Mouse (Mus musculus) bone marrow, adult 2 months (tissue): ENCODE results near the gene Prr3. TPM values are rescaled to one million over a fixed set of nuclear protein-coding genes. Genes with fewer than 3 reads are reported as not detected.
"Not testable (repeated sequence)": the region's sequence is repeated elsewhere in the genome, so short reads cannot be mapped to it uniquely, and the experiment has no call there.

Experiments used
- H3K27ac ChIP-seq: fragments of 200-500 bp; 2 replicates; pipeline ENCODE4 v1.5.1; 2012; ENCODE audit warnings: low read depth, mild to moderate bottlenecking, control low read depth, inconsistent platforms, low read length; ENCODE audit not compliant: control insufficient read depth, poor library complexity, insufficient read depth
- H3K4me1 ChIP-seq: fragments of 200-500 bp; 2 replicates; pipeline ENCODE4 v1.6.1; 2011; ENCODE audit warnings: low read length; ENCODE audit not compliant: control insufficient read depth, insufficient read depth
- H3K4me3 ChIP-seq: fragments of 200-500 bp; replicated peaks from 2 replicates; pipeline ENCODE3; 2011; ENCODE audit warnings: mild to moderate bottlenecking, low read depth, low read length, control low read depth; ENCODE audit not compliant: control insufficient read depth
- CTCF ChIP-seq: fragments of 200-500 bp; IDR thresholded peaks from 2 replicates; pipeline ENCODE4 v1.5.1; 2011; ENCODE audit warnings: low read length, control low read depth; ENCODE audit not compliant: control insufficient read depth, insufficient read depth
- POLR2A ChIP-seq: fragments of 200-500 bp; IDR thresholded peaks from 2 replicates; pipeline ENCODE4 v1.6.1; 2011; ENCODE audit warnings: low read depth, mild to moderate bottlenecking, control low read depth, low read length, borderline replicate concordance; ENCODE audit not compliant: control insufficient read depth
- WGBS: fragments of 180-500 bp; shearing (Covaris S2); methylation state at CpG from one replicate; pipeline ENCODE4 v1.1.7; 2018; 5-methylcytosine and 5-hydroxymethylcytosine counted together
- polyA plus RNA-seq: library from polyadenylated mRNA; stranded (reverse); fragments of >200 nt; gene quantifications from 2 replicates; pipeline ENCODE4 v1.2.4, GENCODE M21; 2011; ENCODE audit warnings: low replicate concordance; ENCODE audit not compliant: missing spikeins, insufficient read depth, insufficient read length

Prr3 gene
- polyA plus RNA-seq, 1 experiment: 34.5 TPM

- Histone ChIP-seq H3K4me3 (no peak overlapping the region), H3K4me1 (peaks cover 13% of the 10 kb centered on the region), H3K27ac (peak overlapping the region; percentile 65)
- 71% methylated on average over 1 of the region's 1 CpGs for WGBS
- TF ChIP-seq CTCF (no peak), POLR2A (no peak)
These were observed 41.3 kb upstream of the Prr3 start for GRCm38 (mm10) chr17:36021309-36021708.

GRCm38 (mm10) chr17:36020191-36021073 is 40.4 kb upstream of the Prr3 start, which contains the start of gene H2-T24:
H2-T24 (minus strand) TSS chr17:36020560.
- H3K4me3 ChIP-seq: peak within 1 kb of the TSS; percentile 86
- H3K4me1 ChIP-seq: peaks cover 13% of the 10 kb centered on the region
- TF ChIP-seq POLR2A (peak; percentile 49), CTCF (no peak)
- WGBS: 1% methylated on average over 15 of the region's 15 CpGs
- H3K27ac ChIP-seq: peak within 1 kb of the TSS; percentile 92

- peak overlapping the region; percentile 92; the same call in 1 of the 2 replicates for H3K27ac ChIP-seq
- WGBS: 24% methylated on average over 3 of the region's 3 CpGs
- peaks cover 12% of the 10 kb centered on the region for H3K4me1 ChIP-seq
- peak overlapping the region; percentile 86 for H3K4me3 ChIP-seq
- TF ChIP-seq POLR2A (no peak), CTCF (no peak)
These were observed 39.5 kb upstream of the Prr3 start for GRCm38 (mm10) chr17:36019519-36019918.

- peak overlapping the region; percentile 65 for H3K4me3 ChIP-seq
- 41% methylated on average over 2 of the region's 2 CpGs for WGBS
- H3K27ac ChIP-seq: peak overlapping the region; percentile 33; the same call in 1 of the 2 replicates
- TF ChIP-seq CTCF (no peak), POLR2A (no peak)
- peaks cover 11% of the 10 kb centered on the region for H3K4me1 ChIP-seq
These were observed 38.9 kb upstream of the Prr3 start for GRCm38 (mm10) chr17:36018979-36019378.

GRCm38 (mm10) chr17:36017046-36017445 is 37.0 kb upstream of the Prr3 start:
- TF ChIP-seq POLR2A (no peak), CTCF (no peak)
- peaks cover 4% of the 10 kb centered on the region for H3K4me1 ChIP-seq
- H3K27ac ChIP-seq: no peak overlapping the region
- WGBS: 86% methylated on average over 5 of the region's 5 CpGs
- no peak overlapping the region for H3K4me3 ChIP-seq

- Histone ChIP-seq H3K27ac (no peak overlapping the region), H3K4me3 (no peak overlapping the region), H3K4me1 (no peaks in the 10 kb centered on the region; the same call in 1 of the 2 replicates)
- TF ChIP-seq CTCF (no peak), POLR2A (no peak)
- 87% methylated on average over 5 of the region's 5 CpGs for WGBS
These were observed 34.9 kb upstream of the Prr3 start for GRCm38 (mm10) chr17:36014977-36015376.

- not testable (repeated sequence) for H3K4me1 ChIP-seq, H3K4me3 ChIP-seq, H3K27ac ChIP-seq
- 51% methylated on average over 7 of the region's 7 CpGs for WGBS
These were observed 24.4 kb upstream of the Prr3 start for GRCm38 (mm10) chr17:36004409-36004808.

GRCm38 (mm10) chr17:36003331-36003730 is 23.3 kb upstream of the Prr3 start:
- peaks cover 9% of the 10 kb centered on the region for H3K4me1 ChIP-seq
- no peak overlapping the region; the same call in 1 of the 2 replicates for H3K27ac ChIP-seq
- WGBS: 80% methylated on average over 7 of the region's 7 CpGs
- no peak overlapping the region for H3K4me3 ChIP-seq
- TF ChIP-seq POLR2A (no peak), CTCF (no peak)
